Mouse (Mus musculus): ENCODE data around the gene Gm5941. TPM values are rescaled to one million over a fixed set of nuclear protein-coding genes. Genes with fewer than 3 reads are reported as not detected.
"Not testable (repeated sequence)": the region's sequence is repeated elsewhere in the genome, so short reads cannot be mapped to it uniquely, and the experiment has no call there.

The Gm5941 gene
- total RNA-seq (2021) = not detected
- polyA plus RNA-seq (2012; rRNA removed) = not detected in 2 replicates
- long read RNA-seq = 0 reads

GRCm38 (mm10) chrX:92489649-92490048, at the start of gene Gm5941:
Gene Gm5941, plus strand, starts transcription at chrX:92489949.
- not testable (repeated sequence) for DNase-seq

- DNase-seq = no peak
These were observed 29.3 kb upstream of the Gm5941 start for GRCm38 (mm10) chrX:92460496-92460895.

GRCm38 (mm10) chrX:92464773-92465172, 25.0 kb upstream of the Gm5941 start:
- no peak for DNase-seq

- DNase-seq = no peak
These were observed 8.5 kb downstream of the Gm5941 start for GRCm38 (mm10) chrX:92498254-92498653.

GRCm38 (mm10) chrX:92527826-92528225, 38.1 kb downstream of the Gm5941 start:
- DNase-seq = no peak

Other genes starting within 250 kb of the Gm5941 start
- gene Mageb18, start 109.6 kb downstream of the Gm5941 start, total RNA-seq (2021) = not detected
- gene Mageb18, start 109.6 kb downstream of the Gm5941 start, polyA plus RNA-seq (2012; rRNA removed) = not detected in 2 replicates

Data from adrenal gland, adult 2 months (tissue).